Mouse (Mus musculus): Measurements from ENCODE around the gene Jag1. TPM values are rescaled to one million over a fixed set of nuclear protein-coding genes. Genes with fewer than 3 reads are reported as not detected.

Gene Jag1
- polyA plus RNA-seq, 1 experiment from 2014 or later = 56.2 TPM

- no peaks in the 10 kb centered on the region for H3K9me3 ChIP-seq (ENCODE audit: control insufficient read depth, low read length)
- peak overlapping the region; percentile 71 for H3K4me3 ChIP-seq (ENCODE audit: low read length)
- peak overlapping the region; percentile 83 for H3K9ac ChIP-seq (ENCODE audit: low read depth, low read length)
- H3K4me2 ChIP-seq (replicated peaks; ENCODE audit: low read depth, low read length) = peak overlapping the region; percentile 87
- WGBS = under 1% methylated on average over 33 of the region's 33 CpGs
- peak; percentile 72 for ATAC-seq (ENCODE audit: low FRiP score, low TSS enrichment)
- H3K4me1 ChIP-seq (ENCODE audit: control insufficient read depth, insufficient read depth, low read length) = peaks cover 12% of the 10 kb centered on the region; the same call in 1 of the 2 replicates
- peak overlapping the region; percentile 96 for H3K27ac ChIP-seq (ENCODE audit: low read depth, low read length)
- H3K36me3 ChIP-seq (ENCODE audit: control insufficient read depth, insufficient read depth, low read length) = no peaks in the 10 kb centered on the region
- H3K27me3 ChIP-seq (ENCODE audit: control insufficient read depth, insufficient read depth, low read length) = no peaks in the 10 kb centered on the region
Observed at GRCm38 (mm10) chr2:137117321-137117690, 862 bp upstream of the Jag1 start.

DNA sequence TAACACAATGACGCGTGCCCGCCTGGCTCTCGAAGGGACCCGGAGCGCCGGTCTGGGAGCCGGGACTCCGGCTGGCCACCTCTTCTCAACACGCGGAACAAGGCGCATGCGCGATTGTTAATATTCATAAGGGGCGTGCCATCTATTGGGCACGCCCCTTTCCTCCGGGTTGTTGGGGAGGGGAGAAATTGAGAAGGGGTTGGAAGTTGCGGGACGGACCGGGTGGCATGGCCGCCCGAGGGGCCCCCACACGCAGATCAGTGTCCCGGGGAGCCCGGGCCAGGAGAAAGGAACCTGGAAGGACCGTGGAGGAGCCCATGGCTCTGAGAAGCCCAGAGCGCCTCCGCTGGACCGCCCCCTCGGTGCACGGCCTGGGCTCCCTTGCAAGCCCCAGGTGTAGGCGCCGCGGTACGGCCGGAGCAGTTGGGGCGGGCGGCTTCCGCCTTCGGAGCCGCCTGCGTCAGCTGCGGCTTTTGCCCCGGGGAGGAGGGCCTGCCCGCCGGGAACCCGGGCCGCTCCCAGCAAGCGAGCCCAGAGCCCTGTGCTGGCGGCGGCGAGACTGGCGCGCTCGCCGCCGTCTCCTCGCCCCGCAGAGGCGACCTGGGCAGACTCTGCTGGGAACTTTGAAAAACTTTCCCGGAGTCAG lies 354 bp upstream of the Jag1 start:
- Histone ChIP-seq H3K27me3 (ENCODE audit: control insufficient read depth, insufficient read depth, low read length) (no peaks in the 10 kb centered on the region), H3K27ac (ENCODE audit: low read depth, low read length) (peak overlapping the region; percentile 96), H3K4me3 (ENCODE audit: low read length) (peak overlapping the region; percentile 71), H3K9ac (ENCODE audit: low read depth, low read length) (peak overlapping the region; percentile 83), H3K36me3 (ENCODE audit: control insufficient read depth, insufficient read depth, low read length) (no peaks in the 10 kb centered on the region), H3K9me3 (ENCODE audit: control insufficient read depth, low read length) (no peaks in the 10 kb centered on the region), H3K4me2 (replicated peaks; ENCODE audit: low read depth, low read length) (peak overlapping the region; percentile 87), H3K4me1 (ENCODE audit: control insufficient read depth, insufficient read depth, low read length) (peaks cover 12% of the 10 kb centered on the region; the same call in 1 of the 2 replicates)
- WGBS = 3% methylated on average over 57 of the region's 61 CpGs
- peak; percentile 84 for ATAC-seq (ENCODE audit: low FRiP score, low TSS enrichment)

DNA sequence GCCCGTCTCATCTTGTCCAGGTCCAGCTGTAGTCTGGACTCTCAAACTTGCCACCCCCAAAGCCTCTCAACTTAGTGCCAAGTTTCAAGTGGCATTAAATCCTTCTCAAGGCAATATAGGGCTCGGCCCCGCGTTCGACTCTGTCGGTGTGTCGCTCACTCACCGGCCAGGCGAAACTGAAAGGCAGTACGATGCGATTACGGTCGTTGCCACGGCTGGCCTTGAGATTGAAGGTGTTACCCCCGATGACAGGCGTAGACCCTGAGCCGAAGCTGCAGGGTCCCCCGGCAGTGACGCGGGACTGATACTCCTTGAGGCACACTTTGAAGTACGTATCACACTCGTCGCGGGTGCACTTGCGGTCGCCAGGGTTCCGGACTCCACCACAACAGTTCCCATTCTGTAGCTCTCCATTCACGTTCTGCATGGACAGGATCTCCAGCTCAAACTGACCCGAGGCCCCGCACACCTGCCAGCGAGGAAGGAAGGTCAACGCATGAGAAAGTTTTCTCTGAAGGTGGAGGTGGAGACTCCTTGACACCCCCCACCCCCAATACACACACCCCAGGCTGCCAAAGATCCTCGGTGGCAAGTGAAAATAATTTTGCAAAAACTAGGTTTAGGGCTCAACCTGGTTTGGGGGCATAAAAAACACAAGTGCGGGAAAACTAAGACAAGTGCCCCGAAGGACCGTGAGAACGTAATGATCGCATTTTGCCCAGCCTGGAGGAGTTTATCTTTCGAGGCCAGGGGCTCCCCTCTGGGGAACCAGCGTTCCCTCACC lies 1.0 kb downstream of the Jag1 start:
- Histone ChIP-seq H3K4me3 (ENCODE audit: low read length) (peak overlapping the region; percentile 71), H3K9me3 (ENCODE audit: control insufficient read depth, low read length) (no peaks in the 10 kb centered on the region), H3K4me2 (replicated peaks; ENCODE audit: low read depth, low read length) (peak overlapping the region; percentile 87), H3K27ac (ENCODE audit: low read depth, low read length) (peak overlapping the region; percentile 89), H3K9ac (ENCODE audit: low read depth, low read length) (peak overlapping the region; percentile 83), H3K36me3 (ENCODE audit: control insufficient read depth, insufficient read depth, low read length) (no peaks in the 10 kb centered on the region), H3K4me1 (ENCODE audit: control insufficient read depth, insufficient read depth, low read length) (peaks cover 21% of the 10 kb centered on the region), H3K27me3 (ENCODE audit: control insufficient read depth, insufficient read depth, low read length) (no peaks in the 10 kb centered on the region)
- no peak for ATAC-seq (ENCODE audit: low FRiP score, low TSS enrichment)
- whole genome bisulfite sequencing = under 1% methylated on average over 40 of the region's 40 CpGs

DNA sequence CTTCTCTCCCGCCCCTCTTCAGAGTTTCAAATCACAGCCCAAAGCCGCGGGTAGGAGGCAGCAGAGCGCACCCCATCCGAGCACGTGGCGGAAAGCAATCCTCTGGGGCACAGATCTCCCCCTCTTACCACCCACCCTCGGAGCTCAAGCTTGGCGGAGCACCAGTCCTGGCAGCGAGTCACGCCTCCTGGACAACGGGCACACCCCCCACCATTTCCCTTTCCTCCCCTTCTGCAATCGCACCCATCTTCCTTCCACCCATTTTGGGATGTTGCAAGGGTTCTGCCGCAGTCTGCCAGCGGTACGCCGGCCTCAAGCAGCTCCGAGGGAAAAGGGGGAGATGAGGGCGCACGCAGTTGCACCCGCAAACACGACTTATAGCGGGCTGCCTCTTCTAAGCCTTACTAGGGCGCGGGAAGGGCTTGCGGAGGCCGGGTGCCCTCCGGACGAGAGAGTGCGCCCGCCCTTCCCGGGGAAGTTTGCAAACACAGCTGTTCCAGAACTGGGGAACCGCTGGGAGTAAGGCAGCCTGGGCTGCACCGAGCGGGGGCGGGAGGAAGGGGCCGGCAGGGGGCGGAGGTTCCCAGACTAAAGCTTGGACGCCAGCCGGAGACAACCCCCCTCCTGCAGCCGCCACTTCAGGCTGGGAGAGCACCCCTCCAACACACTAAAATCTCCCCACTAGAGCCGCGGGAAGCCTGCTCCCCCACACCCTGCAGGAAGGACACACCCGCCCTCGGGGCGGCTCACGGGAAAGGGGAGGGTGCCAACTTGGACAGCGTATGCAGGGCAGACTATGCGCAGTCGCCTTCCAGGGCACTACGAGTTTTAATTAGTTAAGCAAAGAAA lies 2.0 kb downstream of the Jag1 start:
- peaks cover 31% of the 10 kb centered on the region for H3K4me1 ChIP-seq (ENCODE audit: control insufficient read depth, insufficient read depth, low read length)
- ATAC-seq (ENCODE audit: low FRiP score, low TSS enrichment) = peak; percentile 30
- no peaks in the 10 kb centered on the region for H3K9me3 ChIP-seq (ENCODE audit: control insufficient read depth, low read length)
- WGBS = 1% methylated on average over 51 of the region's 51 CpGs
- H3K4me2 ChIP-seq (replicated peaks; ENCODE audit: low read depth, low read length) = peak overlapping the region; percentile 87
- H3K27ac ChIP-seq (ENCODE audit: low read depth, low read length) = peak overlapping the region; percentile 89
- peak overlapping the region; percentile 83 for H3K9ac ChIP-seq (ENCODE audit: low read depth, low read length)
- H3K4me3 ChIP-seq (ENCODE audit: low read length) = peak overlapping the region; percentile 71
- H3K27me3 ChIP-seq (ENCODE audit: control insufficient read depth, insufficient read depth, low read length) = no peaks in the 10 kb centered on the region
- no peaks in the 10 kb centered on the region for H3K36me3 ChIP-seq (ENCODE audit: control insufficient read depth, insufficient read depth, low read length)

GRCm38 (mm10) chr2:137113288-137114061 lies 3.0 kb downstream of the Jag1 start:
- ATAC-seq (ENCODE audit: low FRiP score, low TSS enrichment) = no peak
- WGBS = 10% methylated on average over 11 of the region's 12 CpGs
- Histone ChIP-seq H3K4me3 (ENCODE audit: low read length) (peak overlapping the region; percentile 71), H3K4me2 (replicated peaks; ENCODE audit: low read depth, low read length) (peak overlapping the region; percentile 87), H3K27ac (ENCODE audit: low read depth, low read length) (peak overlapping the region; percentile 89), H3K9me3 (ENCODE audit: control insufficient read depth, low read length) (no peaks in the 10 kb centered on the region), H3K27me3 (ENCODE audit: control insufficient read depth, insufficient read depth, low read length) (no peaks in the 10 kb centered on the region), H3K36me3 (ENCODE audit: control insufficient read depth, insufficient read depth, low read length) (no peaks in the 10 kb centered on the region), H3K4me1 (ENCODE audit: control insufficient read depth, insufficient read depth, low read length) (peaks cover 39% of the 10 kb centered on the region), H3K9ac (ENCODE audit: low read depth, low read length) (peak overlapping the region; percentile 83; the same call in 1 of the 2 replicates)

DNA sequence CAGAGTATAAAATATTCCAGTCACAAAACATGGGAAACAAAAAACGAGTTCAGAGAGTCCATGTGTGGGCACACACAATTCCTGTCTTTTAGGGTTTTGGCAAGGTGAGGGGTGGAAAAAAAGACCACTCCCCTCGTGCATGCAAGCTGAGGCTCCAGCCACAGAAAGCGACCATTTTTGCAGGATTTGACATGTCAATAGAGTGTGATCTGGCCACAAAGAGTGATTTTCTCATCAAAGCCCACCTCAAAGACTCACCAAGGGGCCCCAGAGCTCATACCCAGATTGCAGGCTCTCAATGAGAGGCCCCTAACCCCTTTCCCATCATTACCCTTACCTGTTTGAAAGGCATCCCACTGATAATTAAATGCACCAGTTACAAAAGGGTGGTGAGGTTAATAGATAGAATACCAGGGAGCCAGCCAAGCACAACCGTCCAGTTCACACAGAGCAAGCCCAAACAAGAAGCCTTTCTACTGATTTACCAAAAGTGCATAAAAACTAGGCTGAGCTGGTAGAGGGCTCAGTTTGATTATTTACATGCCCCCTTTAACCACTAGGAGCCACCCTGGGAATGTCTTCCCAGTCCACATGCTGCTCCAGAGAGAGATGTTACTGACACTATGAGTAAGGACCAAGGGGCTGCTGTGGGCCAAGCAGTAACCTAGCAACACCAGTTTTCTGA lies 6.1 kb downstream of the Jag1 start:
- H3K4me3 ChIP-seq (ENCODE audit: low read length) = peak overlapping the region; percentile 3; the same call in 1 of the 2 replicates
- peaks cover 11% of the 10 kb centered on the region; the same call in 1 of the 2 replicates for H3K36me3 ChIP-seq (ENCODE audit: control insufficient read depth, insufficient read depth, low read length)
- H3K4me1 ChIP-seq (ENCODE audit: control insufficient read depth, insufficient read depth, low read length) = peaks cover 54% of the 10 kb centered on the region
- no peaks in the 10 kb centered on the region for H3K9me3 ChIP-seq (ENCODE audit: control insufficient read depth, low read length)
- H3K27me3 ChIP-seq (ENCODE audit: control insufficient read depth, insufficient read depth, low read length) = no peaks in the 10 kb centered on the region
- peak overlapping the region; percentile 87 for H3K4me2 ChIP-seq (replicated peaks; ENCODE audit: low read depth, low read length)
- peak; percentile 53 for ATAC-seq (ENCODE audit: low FRiP score, low TSS enrichment)
- peak overlapping the region; percentile 78; the same call in 1 of the 2 replicates for H3K27ac ChIP-seq (ENCODE audit: low read depth, low read length)
- WGBS = 37% methylated on average over 4 of the region's 4 CpGs
- H3K9ac ChIP-seq (ENCODE audit: low read depth, low read length) = peak overlapping the region; percentile 47; the same call in 1 of the 2 replicates

DNA sequence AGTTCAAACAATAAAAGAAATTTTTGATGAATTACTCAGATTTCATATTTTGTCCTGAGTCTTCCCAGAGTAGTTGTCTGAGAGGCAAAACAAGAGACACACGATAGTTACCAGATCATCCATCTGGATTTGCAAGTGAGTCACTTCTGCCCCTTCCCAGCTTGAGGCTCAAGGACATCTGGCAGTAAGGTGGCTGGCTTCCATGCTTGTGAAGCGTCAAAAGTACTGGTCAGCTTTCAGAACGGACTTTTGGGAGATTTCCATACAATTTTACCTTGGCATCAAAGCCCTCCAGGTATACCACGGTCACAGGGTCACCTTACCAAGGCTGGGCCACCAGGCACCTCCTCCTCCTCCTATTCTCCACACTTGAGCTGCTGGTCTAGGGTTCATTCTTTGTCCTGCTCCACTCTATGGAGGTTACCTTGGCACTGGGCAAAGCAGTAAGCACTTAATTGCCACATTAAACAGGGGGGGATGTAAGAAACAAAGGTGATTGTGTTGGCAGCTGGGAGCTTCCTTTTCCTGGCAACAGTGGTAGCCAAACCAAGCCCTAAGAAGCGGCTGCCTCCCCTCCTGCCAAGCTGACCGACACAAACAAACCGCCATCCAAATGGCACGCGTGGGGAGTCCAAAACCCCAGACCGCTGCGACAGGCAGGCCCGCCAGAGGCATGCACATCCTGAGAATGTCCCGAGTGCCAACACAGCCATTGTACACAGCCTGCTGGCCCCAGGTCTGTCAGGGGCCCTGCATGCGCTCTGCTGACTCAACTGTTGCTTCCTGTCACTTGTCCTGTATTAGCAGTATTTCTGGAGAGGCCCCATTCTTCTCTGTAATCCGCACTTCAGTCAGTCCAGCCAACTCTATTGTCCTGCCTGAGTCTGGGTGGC lies 6.9 kb downstream of the Jag1 start:
- peaks cover 19% of the 10 kb centered on the region for H3K36me3 ChIP-seq (ENCODE audit: control insufficient read depth, insufficient read depth, low read length)
- peak overlapping the region; percentile 3; the same call in 1 of the 2 replicates for H3K4me3 ChIP-seq (ENCODE audit: low read length)
- peaks cover 54% of the 10 kb centered on the region for H3K4me1 ChIP-seq (ENCODE audit: control insufficient read depth, insufficient read depth, low read length)
- 61% methylated on average over 15 of the region's 15 CpGs for WGBS
- no peaks in the 10 kb centered on the region for H3K27me3 ChIP-seq (ENCODE audit: control insufficient read depth, insufficient read depth, low read length)
- no peak for ATAC-seq (ENCODE audit: low FRiP score, low TSS enrichment)
- peak overlapping the region; percentile 34 for H3K4me2 ChIP-seq (replicated peaks; ENCODE audit: low read depth, low read length)
- H3K9ac ChIP-seq (ENCODE audit: low read depth, low read length) = peak overlapping the region; percentile 47; the same call in 1 of the 2 replicates
- no peaks in the 10 kb centered on the region for H3K9me3 ChIP-seq (ENCODE audit: control insufficient read depth, low read length)
- peak overlapping the region; percentile 76; the same call in 1 of the 2 replicates for H3K27ac ChIP-seq (ENCODE audit: low read depth, low read length)
